Mouse (Mus musculus) thymus, adult 2 months (tissue): Measurements from ENCODE around the gene Mettl6.

Experiments used
- CTCF ChIP-seq: fragments of 200-500 bp; IDR thresholded peaks from 2 replicates; pipeline ENCODE4 v1.5.1; 2012; ENCODE audit warnings: mild to moderate bottlenecking, control low read depth, low read length, moderate library complexity, borderline replicate concordance; ENCODE audit not compliant: control insufficient read depth, poor library complexity, insufficient read depth; ENCODE audit errors: extremely low read depth
- POLR2A ChIP-seq: fragments of 200-500 bp; IDR thresholded peaks from 2 replicates; pipeline ENCODE4 v1.6.1; 2012; ENCODE audit warnings: mild to moderate bottlenecking, low read length, control low read depth, moderate library complexity; ENCODE audit not compliant: control insufficient read depth, poor library complexity, insufficient read depth; ENCODE audit errors: extremely low read depth

DNA sequence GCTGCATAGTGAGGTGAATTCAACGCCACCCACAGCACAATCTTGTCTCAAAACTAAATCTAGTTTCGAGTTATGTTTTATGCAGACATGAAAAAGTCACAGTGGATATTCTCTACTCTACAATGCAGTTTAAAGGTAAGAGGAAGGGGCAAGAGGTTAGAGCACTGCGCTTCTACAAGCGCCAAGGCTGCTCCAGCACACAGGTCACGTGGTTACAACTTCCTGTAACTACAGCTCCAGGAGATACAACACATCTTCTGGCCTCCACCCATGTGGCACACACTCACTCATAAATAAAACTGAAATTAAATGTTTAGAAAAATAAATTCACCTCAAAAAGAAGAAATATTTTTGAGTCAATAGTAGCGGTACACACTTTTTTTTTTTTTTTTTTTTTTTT lies 54.1 kb downstream of the Mettl6 start:
- TF ChIP-seq POLR2A (no peak), CTCF (no peak)
